Mouse (Mus musculus): Measurements from ENCODE around the gene Olfr553.
"Not testable (repeated sequence)": the region's sequence is repeated elsewhere in the genome, so short reads cannot be mapped to it uniquely, and the experiment has no call there.

Olfr553 gene

DNA sequence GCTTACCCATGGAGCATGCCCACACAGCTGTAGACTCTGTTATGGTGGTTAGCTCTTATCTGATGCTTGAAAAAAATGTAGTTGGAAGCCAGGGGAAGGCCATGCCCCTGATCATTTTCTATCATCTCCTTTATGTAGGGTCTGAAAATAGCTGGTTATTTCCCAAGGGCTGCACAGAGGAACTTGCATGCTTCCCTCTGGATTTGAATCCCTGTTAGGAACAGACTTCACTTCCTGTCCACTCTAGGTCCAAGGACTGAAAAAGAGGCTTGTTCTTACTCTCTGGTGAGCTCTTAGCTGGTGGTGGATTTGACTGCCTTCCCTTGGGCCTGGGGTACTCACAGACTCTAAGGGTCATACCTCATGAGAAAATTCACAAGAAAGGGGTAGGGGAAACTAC, at the start of gene Olfr553:
Gene Olfr553, minus strand, starts transcription at position 101 of the 400 bp plus-strand sequence.
- no peak for DNase-seq (ENCODE audit: low spot score in 2 of 2)

DNA sequence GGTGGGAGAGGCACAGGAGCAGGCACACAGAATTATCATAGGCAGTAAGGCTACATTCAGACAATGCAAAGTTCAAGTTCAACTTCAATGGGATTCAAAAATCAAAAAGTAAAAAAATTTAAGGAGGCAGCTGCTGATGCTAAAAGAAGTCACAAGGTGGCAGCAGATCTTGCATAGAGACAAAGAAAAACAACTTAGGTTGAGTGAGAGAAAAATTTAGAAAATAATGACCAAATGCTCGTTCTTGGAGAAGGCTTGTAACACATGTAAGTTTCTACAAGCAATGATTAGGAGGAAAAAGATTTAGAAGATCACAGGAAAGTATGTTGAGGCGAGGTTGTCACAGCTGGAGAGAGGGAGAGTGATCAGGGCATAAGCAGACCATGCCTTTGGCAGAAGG, 47.4 kb upstream of the Olfr553 start:
- no peak for DNase-seq (ENCODE audit: low spot score in 2 of 2)

DNA sequence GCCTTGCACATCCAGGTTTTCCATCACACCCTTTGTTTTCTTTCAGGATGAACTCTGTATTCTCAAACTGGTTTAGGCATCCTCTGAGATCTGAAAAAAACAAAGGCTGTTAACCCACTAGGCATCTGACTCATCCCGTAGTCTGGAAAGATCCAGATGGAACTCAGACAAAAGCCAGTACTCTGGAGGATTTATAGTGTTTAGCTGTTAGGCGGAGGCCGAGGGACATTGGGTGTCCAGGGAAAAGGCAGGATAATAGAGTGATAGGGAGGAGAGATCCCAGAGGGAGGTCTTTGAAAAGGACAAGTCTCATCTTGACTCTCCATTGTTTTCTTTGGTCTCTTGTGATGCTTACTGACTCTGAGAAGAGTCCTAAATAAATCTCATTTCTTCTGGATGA, 46.6 kb upstream of the Olfr553 start, which contains the start of gene Olfr556:
Gene Olfr556, plus strand, starts transcription at position 301 of the 400 bp plus-strand sequence.
- no peak for DNase-seq (ENCODE audit: low spot score in 2 of 2)

DNA sequence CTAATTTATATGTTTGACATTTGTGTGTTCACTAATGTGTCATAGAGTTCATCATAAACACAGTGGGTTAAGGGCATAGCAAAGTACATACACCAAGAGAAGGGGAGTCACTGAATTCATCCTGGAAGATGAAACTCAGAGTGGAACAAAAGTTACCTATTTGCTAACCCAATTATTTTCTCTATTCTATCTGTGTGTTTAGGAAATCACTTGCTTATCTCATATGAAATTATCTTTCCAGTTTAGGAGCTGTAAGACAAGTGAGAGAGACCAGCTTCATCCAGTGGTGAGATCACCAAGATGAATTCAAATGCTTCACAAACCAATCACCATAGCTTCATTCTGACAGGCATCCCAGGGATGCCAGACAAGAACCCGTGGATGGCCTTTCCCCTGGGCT, 40.5 kb upstream of the Olfr553 start, which contains the start of gene Olfr555:
Gene Olfr555, plus strand, starts transcription at position 301 of the 400 bp plus-strand sequence.
- DNase-seq (ENCODE audit: low spot score in 2 of 2): no peak

DNA sequence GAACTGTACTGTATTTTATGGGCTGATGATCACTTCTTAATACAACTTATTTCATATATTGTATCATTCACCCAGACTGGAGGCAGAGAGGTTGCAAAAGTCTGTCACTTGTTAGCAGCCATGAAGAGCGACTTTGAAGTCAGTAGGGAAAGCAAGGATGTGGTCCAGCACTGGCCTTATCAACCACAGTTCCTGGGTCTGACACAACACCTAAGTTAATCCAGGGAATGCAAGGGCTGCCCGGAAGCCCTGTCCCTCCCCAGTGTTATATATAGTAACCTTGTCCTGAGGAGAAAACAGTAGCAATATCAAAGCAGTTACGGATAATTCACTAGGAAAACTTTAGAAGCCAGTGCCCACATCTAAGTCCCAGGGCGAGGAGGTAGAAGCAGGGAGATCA, 26.9 kb upstream of the Olfr553 start:
- not testable (repeated sequence) for DNase-seq (ENCODE audit: low spot score in 2 of 2)

DNA sequence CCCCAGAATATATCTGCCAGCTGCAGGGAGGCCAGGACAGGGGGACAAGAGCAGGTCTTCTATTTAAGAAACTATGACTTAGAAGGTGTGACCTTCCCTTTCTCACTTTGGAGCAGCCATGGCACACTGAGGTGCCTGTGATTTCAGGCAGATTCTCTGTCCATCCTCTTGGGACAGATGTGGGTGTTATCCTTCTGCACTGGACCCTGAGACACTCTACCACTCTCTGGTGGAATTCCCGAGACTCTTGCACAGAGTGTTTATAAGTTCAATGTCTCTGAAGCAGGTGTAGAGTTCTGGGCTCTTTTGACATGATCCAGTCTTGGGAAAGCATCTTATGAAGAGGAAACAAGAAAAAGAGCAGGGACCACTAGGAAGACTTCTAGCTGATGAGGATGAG, 20.1 kb upstream of the Olfr553 start, which contains the start of gene Olfr554:
Gene Olfr554, plus strand, starts transcription at position 301 of the 400 bp plus-strand sequence.
- no peak for DNase-seq (ENCODE audit: low spot score in 2 of 2)

DNA sequence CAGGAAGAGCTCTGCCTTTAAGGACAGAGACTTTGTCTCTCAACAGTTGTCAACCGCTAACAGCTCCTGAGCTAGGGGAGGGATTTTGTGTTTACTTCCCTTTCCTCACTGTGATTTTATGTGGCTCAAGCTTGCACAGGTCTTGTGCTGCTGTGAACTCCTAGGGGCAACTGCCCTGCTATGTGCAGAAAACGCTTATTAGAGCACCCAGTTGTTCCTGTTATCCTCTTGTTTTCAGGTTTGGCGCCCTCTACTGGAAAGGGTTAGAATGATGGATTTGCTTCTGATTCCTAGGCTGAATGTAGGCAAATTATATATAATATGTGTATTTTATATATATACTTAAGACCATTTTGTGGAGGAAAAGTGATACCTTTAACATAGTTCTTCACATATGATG, 18.6 kb upstream of the Olfr553 start:
- DNase-seq (ENCODE audit: low spot score in 2 of 2): peak; percentile 22 to 72

DNA sequence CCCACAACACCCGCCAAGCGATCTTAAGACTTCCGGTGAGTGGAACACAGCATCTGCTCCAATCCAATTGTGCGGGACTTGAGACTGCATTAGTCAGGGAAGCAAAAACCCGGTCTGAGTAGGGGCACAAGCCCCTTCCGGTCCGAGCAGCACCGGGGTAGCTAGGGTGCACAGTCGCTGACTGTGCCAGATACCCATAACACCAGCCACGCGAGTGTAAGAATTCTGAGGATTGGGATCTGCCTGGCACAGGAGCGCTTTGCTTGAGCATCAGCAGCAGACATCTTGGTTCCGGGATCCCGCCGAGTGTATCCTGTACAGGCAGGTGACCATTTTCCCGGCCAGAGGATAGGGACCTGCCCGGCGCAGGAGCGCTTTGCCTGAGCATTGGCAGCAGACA, 2.4 kb upstream of the Olfr553 start:
- DNase-seq (ENCODE audit: low spot score in 2 of 2): not testable (repeated sequence)

DNA sequence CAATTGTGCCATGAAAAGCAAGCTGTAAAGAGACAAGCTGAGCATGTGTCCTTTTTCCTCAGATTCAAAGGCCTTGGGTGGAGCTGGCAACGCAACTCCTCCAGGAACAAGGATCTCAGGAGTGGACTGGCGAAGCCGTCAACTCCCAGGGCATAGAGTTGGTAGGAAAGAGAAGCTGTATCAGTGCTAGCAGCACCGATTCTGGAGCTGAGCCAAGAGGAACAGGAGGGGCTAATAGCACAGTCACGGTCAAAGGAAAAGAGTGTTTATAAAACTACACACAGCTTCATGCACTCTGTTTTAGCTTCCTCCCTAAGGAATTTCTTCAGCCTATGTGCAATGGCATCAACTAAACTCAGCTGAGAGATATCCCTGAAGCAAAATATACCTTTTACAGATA, 1.6 kb upstream of the Olfr553 start:
- no peak for DNase-seq (ENCODE audit: low spot score in 2 of 2)

DNA sequence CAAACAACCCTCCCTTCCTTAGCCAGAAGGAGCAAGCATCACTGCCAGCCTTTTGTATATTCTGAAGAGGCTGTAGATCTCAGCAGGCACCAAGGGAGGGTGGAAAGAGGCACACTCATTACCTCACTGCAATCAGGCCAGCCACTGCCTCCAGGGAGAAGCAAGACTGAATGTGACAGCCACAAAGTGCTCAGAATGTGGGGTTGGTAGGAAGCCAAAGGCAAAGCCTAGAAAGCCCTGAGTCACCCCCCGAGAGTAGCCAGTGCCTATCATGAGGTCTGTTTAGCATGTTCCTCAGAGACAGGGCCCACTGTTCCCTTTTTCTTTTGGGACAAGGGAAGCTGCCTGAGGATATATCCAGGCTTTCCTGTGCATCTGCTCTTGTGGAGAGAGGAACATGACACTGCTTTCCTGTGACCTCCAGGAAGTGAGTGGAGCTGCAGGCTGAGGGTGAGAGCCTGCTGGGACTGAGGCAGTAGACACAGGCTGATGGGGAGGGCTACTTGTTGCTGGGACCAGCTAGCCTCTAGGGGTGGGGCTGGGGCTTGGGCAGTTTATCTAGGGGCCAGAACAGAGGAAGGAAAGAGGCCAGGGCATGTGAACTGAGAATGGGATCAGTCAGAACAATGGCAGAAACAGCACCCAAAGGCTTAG, 20.5 kb downstream of the Olfr553 start, which contains the start of gene Olfr552:
Gene Olfr552, plus strand, starts transcription at position 393 of the 654 bp plus-strand sequence.
- no peak for DNase-seq (ENCODE audit: low spot score in 2 of 2)

DNA sequence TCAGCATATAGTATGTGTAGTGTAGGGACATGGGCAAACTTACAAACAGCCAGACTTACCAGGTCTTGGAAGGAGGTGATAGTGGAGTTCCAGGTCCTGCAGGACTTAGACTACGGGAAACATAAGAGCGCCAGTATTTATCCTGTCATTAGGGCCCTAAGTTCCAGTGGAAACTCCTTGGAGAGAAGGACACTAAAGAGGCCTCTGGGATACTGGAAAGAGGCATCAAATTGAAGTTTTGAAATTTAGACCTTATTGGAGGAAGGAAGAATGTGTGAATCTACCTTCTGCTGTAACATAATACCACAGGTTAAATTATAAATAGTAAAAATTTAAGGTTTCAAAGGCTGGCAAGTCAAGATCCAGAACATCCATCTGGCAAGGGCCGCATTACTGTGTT, 26.2 kb downstream of the Olfr553 start, which contains the start of gene Olfr551:
Gene Olfr551, minus strand, starts transcription at position 101 of the 400 bp plus-strand sequence.
- no peak for DNase-seq (ENCODE audit: low spot score in 2 of 2)

DNA sequence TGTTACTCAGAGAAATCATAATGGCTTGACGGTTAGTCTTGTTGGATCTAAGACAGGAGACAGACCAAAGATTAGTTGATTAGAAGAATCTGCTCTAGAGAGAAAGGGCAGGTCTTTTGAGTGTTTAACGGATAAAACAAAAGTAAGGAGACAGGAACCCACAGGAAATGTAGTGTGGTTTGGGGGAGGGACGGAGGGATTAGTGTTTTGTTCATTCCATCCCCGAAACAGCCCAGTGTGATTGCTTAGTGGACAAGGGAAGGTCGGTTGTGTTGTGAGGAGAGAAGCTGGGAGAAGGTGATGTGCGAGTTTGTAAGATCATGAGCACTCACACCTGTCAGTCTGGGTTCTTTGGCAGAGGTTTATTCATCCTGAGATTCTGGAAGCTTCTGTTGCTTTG, 42.0 kb downstream of the Olfr553 start:
- DNase-seq (ENCODE audit: low spot score in 2 of 2): no peak

DNA sequence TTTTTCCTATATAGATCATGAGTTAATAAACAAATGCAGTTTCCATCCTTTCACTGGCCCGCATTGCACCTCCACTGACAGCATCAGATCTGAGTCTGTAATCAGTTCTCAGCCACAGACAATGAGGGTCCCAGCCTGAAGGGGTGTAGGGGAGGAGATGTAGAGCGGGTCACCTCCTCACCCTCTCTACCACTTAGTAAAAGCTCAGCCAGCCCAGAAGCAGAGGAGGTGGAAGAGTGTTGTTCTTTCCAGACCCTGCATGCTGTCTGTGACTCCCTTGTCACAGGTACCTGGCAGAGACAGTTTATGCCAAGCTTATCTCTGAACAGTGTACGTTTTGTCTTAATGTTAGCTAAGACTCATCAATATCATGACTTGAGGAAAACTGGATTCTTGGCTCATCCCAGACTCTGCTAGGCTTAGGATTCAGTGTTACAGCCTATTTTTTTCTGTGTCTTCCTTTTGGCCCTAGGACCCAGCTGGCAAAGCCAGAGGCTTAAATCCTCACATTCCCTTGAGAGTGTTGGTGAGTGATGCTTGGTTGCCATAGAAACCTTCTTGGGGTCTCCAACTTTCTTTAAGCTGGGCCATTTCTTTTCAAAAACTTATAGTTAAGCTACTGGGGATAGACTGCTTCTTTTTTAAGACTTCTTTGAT, 44.7 kb downstream of the Olfr553 start:
- DNase-seq (ENCODE audit: low spot score in 2 of 2): no peak

DNA sequence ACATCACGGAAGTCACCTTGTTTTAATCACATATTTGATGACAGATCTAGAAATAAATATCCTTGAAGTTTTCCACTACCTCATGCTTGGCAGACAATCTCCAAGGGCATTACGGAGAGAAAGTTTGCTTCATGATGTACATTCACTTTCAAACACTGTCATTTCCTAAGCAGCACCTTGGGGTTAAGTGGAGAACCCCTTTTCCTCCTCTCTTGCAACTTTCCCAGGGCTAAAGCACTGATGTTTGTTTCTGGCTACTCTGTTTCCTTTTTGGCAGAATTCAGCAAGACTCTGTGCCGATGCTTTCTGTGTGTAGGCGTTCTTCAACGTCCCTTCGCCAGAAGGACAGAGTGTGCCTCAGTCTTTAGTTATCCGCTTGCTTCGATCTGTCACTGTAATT, 46.9 kb downstream of the Olfr553 start, which contains the start of gene Olfr550:
Gene Olfr550, plus strand, starts transcription at position 301 of the 400 bp plus-strand sequence.
- no peak for DNase-seq (ENCODE audit: low spot score in 2 of 2)

DNA sequence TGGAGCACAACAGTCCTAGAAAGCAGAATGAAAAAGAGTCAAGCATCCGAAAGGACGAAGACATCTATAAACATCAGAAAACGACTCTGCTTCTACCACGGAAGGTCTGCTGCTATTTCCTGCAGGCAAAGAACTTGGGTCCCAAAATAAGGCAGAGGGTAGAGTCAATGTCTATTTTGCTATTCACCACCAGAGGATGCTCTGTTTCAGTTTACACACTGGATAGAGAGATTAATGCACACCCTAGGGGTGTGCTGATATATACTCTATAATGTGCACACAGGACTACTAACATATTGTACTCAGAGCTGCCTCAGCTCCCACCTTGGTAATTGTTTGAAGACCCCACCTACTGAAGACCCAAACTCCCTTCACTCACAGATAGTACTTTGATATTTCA, 51.8 kb downstream of the Olfr553 start:
- no peak for DNase-seq (ENCODE audit: low spot score in 2 of 2)

DNA sequence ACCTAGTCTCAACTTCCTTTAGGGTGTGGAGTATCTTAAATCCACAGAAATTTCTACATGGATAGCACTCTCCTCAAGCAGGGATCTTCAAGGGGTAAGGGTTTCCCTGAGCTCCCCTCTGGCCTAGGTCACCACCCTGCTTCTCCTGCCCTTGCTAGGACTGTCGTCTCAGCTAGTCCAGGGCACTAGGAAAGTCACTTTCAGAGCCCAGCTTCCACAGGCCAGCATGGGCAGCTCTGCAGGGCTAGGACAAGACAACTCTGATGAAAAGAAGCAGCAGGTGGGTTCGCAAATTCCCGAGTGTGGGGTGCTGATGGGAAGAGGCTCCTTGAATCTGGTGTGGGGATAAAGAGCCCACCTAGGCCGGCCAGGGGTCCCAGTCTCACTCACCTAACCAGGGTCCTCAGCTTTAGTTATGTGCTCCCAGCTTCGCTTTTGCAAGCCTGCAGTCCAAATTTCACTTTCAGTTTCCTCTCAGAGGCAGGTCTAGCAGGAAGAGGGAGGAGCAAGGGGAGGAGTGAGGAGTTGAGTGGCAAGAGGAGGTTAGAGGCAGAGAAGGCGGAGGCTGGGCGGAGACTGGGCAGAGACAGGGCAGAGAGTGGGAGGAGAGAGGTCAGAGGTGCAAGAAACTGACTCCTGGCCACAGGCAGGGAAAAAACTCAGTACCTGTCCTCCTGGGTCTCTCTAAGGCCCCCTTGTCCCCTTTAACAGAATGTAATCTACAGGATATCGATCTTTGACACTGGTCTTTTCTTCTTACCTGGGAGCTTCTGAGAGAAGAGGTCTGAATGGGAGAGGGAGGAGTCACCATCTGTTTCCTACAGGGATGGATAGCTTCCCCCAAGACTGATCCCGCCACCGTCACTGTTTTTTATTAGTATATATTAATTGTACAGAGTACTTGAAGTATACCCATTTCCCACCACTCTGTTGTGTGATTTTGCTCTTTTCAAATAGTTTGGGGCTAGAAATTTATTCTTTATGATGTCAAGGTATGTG, 52.7 kb downstream of the Olfr553 start, which contains the start of gene Trim21:
Gene Trim21, minus strand, starts transcription at position 488 of the 999 bp plus-strand sequence.
- DNase-seq (ENCODE audit: low spot score in 2 of 2): peak; percentile 85 to 89

All from spleen, postnatal 4 days (tissue).